Mouse (Mus musculus) neural tube, embryonic 12.5 days (tissue): Measurements from ENCODE around the gene Uba52. TPM values are rescaled to one million over a fixed set of nuclear protein-coding genes. Genes with fewer than 3 reads are reported as not detected.
A peak's percentile ranks its signal among the peaks of the same experiment; 100 is the strongest.

Source experiments
- ATAC-seq: fragments of 200-750 bp; cut with Nextera tagmentation; 2 replicates; pipeline ENCODE4 v1.8.0; 2017; ENCODE audit warnings: low read depth, mild to moderate bottlenecking, moderate TSS enrichment, moderate library complexity; ENCODE audit not compliant: low FRiP score
- H3K27ac ChIP-seq: fragments of 300-500 bp; sonication (generic); 2 replicates; pipeline ENCODE4 v1.5.1; 2016
- H3K27me3 ChIP-seq: fragments of 300-500 bp; sonication (generic); replicated peaks from 2 replicates; pipeline ENCODE4 v1.6.1; 2016; ENCODE audit warnings: mild to moderate bottlenecking
- H3K36me3 ChIP-seq: fragments of 300-500 bp; sonication (generic); 2 replicates; pipeline ENCODE4 v1.6.1; 2016; ENCODE audit warnings: mild to moderate bottlenecking
- H3K4me1 ChIP-seq: fragments of 300-500 bp; sonication (generic); 2 replicates; pipeline ENCODE4 v1.6.1; 2016
- H3K4me2 ChIP-seq: fragments of 300-500 bp; sonication (generic); replicated peaks from 2 replicates; pipeline ENCODE4 v1.6.1; 2016; ENCODE audit warnings: mild to moderate bottlenecking
- H3K4me3 ChIP-seq: fragments of 300-500 bp; sonication (generic); 2 replicates; pipeline ENCODE4 v1.5.1; 2016
- H3K9ac ChIP-seq: fragments of 300-500 bp; sonication (generic); 2 replicates; pipeline ENCODE4 v1.6.1; 2016; ENCODE audit warnings: mild to moderate bottlenecking
- H3K9me3 ChIP-seq: fragments of 300-500 bp; sonication (generic); 2 replicates; pipeline ENCODE4 v1.6.1; 2016; ENCODE audit warnings: mild to moderate bottlenecking
- WGBS: fragments of 180-500 bp; shearing (Covaris S2); methylation state at CpG from one replicate; pipeline ENCODE4 v1.1.7; 2016; 5-methylcytosine and 5-hydroxymethylcytosine counted together
- polyA plus RNA-seq: library from polyadenylated mRNA; unstranded; fragments of >200 nt; fragmentation: Nextera tagmentation; extraction: Ambion mirVana; gene quantifications from 2 replicates; pipeline ENCODE4 v1.2.1, GENCODE M21; 2016

Gene Uba52
- polyA plus RNA-seq, 1 experiment from 2014 or later: 781 TPM

- no peaks in the 10 kb centered on the region for H3K36me3 ChIP-seq
- H3K9me3 ChIP-seq: no peaks in the 10 kb centered on the region
- no peak overlapping the region for H3K4me3 ChIP-seq
- H3K9ac ChIP-seq: no peak overlapping the region
- peaks cover 85% of the 10 kb centered on the region for H3K27me3 ChIP-seq
- no peak for ATAC-seq
- H3K4me1 ChIP-seq: peaks cover 31% of the 10 kb centered on the region
- WGBS: 8% methylated on average over 39 of the region's 39 CpGs
- H3K27ac ChIP-seq: no peak overlapping the region
- H3K4me2 ChIP-seq: peak overlapping the region; percentile 32
Measured at GRCm38 (mm10) chr8:70500386-70501301, 10.0 kb downstream of the Uba52 start.

DNA sequence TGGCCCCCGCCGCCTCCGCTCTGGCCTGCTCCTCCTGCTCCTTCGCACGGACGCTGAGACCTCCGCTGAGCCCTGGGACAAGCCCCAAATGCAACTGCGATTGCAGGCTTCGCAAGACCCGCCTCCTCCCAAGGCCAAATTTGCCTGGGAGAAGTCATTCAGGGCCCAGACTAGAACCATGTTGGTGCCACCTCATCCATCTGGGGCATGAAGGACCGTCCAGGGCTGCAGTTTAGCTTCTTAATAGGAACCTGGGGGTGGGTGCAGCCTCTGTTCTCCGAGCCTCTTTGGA is 14.9 kb downstream of the Uba52 start:
- Histone ChIP-seq H3K9me3 (no peaks in the 10 kb centered on the region), H3K9ac (no peak overlapping the region), H3K27ac (no peak overlapping the region), H3K4me2 (peak overlapping the region; percentile 23; the same call in 1 of the 2 replicates), H3K36me3 (no peaks in the 10 kb centered on the region), H3K4me3 (peak overlapping the region; percentile 17), H3K27me3 (peaks cover 99% of the 10 kb centered on the region), H3K4me1 (peaks cover 38% of the 10 kb centered on the region)
- WGBS: 5% methylated on average over 12 of the region's 12 CpGs
- ATAC-seq: no peak

- Histone ChIP-seq H3K4me1 (peaks cover 38% of the 10 kb centered on the region), H3K27me3 (peaks cover 99% of the 10 kb centered on the region), H3K9ac (no peak overlapping the region), H3K27ac (no peak overlapping the region), H3K4me2 (peak overlapping the region; percentile 23; the same call in 1 of the 2 replicates), H3K4me3 (peak overlapping the region; percentile 17), H3K9me3 (no peaks in the 10 kb centered on the region), H3K36me3 (no peaks in the 10 kb centered on the region)
- ATAC-seq: no peak
- WGBS: 2% methylated on average over 21 of the region's 21 CpGs
Measured at GRCm38 (mm10) chr8:70495001-70495770, 15.4 kb downstream of the Uba52 start.

DNA sequence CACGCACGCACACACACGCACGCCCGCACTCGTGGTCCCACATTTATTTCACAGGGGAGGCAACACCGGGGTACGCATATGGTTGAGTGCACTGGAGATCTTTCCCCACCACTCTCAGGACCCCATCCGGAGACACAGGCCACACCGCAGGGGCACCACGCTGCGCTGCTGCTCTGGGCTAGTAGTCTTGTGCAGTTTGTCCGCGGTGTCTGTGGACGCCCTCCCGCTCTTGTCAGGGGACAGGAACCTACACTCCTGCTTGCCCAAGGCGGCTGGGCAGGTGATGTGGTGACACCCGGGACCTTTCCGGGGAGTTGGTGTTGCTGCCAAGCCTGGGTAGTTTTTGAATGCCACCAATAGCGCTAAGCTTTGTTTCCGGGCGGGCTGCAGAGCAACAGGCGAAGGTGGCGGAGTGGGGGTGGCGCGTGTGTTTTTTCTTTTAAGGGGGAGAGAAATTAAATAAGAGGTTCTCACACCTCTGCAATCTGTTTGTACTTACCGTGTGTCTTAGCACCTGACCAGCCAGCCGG is 16.1 kb downstream of the Uba52 start:
- H3K36me3 ChIP-seq: no peaks in the 10 kb centered on the region
- peak overlapping the region; percentile 31; the same call in 1 of the 2 replicates for H3K4me3 ChIP-seq
- no peak overlapping the region for H3K9ac ChIP-seq
- no peak overlapping the region for H3K27ac ChIP-seq
- H3K9me3 ChIP-seq: no peaks in the 10 kb centered on the region
- H3K4me2 ChIP-seq: peak overlapping the region; percentile 60
- 2% methylated on average over 28 of the region's 28 CpGs for WGBS
- peaks cover 99% of the 10 kb centered on the region for H3K27me3 ChIP-seq
- H3K4me1 ChIP-seq: peaks cover 42% of the 10 kb centered on the region
- ATAC-seq: no peak

DNA sequence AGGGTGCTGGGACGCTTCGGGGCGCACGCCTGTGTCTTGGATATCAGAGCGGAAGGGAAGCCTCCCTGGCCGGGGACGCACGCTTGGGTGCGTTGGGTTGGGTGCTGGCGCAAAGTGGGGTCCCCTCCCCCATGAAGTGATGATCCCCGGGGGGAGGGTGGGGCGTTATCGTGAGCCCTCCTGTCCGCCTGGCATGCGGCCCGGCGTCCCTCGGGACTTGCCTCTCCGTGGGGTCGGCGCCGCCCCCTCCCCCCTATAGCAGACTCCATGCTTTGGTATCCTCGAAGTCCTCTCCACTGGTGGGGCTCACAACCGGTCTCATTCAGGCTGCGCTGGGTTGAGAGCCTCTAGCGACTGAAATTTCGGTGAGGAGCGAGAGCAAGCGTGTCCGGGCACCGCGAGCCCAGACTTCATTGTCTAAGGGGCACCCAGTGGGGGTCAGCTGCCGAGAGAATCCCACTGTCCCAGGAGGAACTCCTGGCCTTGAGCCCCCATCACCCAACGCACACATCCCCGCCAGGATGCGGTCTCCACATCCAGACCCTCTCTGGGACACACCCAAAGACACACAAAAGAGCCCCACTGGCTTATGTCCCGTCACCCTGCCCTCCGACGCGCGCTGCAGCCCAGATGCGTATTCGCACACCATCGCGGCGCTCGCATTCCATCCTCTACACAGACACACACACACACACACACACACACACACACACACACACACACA is 16.7 kb downstream of the Uba52 start:
- peaks cover 99% of the 10 kb centered on the region for H3K27me3 ChIP-seq
- WGBS: under 1% methylated on average over 47 of the region's 47 CpGs
- 0 out of 2 replicates have a peak overlapping the region, but pooled peaks have one; percentile 5 for H3K9ac ChIP-seq
- peak overlapping the region; percentile 60 for H3K4me2 ChIP-seq
- H3K4me1 ChIP-seq: peaks cover 47% of the 10 kb centered on the region
- no peak overlapping the region for H3K27ac ChIP-seq
- no peak for ATAC-seq
- no peaks in the 10 kb centered on the region for H3K9me3 ChIP-seq
- H3K36me3 ChIP-seq: no peaks in the 10 kb centered on the region
- peak overlapping the region; percentile 31; the same call in 1 of the 2 replicates for H3K4me3 ChIP-seq

DNA sequence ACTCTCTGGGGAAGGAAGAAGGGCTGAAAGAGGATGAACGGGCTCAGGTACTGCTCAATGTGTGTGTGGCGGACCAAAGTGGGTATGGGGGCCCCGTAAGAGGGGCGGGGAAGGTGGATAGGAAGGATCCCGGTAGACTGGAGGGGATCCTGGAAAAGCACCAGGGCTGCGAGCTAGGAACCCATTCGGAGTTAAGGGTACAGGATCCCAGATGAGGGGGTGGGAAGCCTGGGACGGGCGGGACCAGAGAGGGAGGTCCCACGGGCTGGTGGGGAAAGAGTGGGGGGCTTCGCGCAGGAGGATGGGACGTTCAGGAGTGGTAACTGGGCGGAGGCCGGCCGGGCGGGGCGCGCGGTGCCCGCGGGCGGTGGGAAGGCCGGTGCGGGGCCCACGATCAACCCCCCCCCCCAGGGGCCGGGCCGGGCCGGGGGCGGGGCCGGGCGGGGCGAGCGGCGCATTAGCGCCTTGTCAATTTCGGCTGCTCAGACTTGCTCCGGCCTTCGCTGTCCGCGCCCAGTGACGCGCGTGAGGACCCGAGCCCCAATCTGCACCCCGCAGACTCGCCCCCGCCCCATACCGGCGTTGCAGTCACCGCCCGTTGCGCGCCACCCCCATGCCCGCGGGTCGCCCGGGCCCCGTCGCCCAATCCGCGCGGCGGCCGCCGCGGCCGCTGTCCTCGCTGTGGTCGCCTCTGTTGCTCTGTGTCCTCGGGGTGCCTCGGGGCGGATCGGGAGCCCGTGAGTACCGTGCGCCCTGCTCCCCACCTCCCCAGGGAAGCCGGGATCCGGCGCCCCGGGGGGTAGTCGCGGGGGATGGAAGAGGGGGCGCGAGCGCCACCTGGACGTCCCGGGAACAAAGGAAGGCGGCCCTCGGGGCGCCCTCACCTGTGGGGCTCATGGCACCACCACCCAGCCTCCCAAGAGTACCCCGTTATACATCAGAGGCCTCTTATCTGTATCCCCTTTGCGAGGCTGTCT is 17.6 kb downstream of the Uba52 start, which contains the start of gene Crlf1:
Crlf1 (plus strand) TSS at position 495 of the 977 bp plus-strand sequence.
- H3K27ac ChIP-seq: no peak within 1 kb of the TSS
- H3K9ac ChIP-seq: peak within 1 kb of the TSS; percentile 36

GRCm38 (mm10) chr8:70490880-70491495 is 19.6 kb downstream of the Uba52 start:
- Histone ChIP-seq H3K4me3 (no peak overlapping the region), H3K4me2 (no peak overlapping the region; the same call in 1 of the 2 replicates), H3K9me3 (no peaks in the 10 kb centered on the region), H3K4me1 (peaks cover 62% of the 10 kb centered on the region), H3K27me3 (peaks cover 100% of the 10 kb centered on the region), H3K27ac (no peak overlapping the region), H3K9ac (no peak overlapping the region), H3K36me3 (no peaks in the 10 kb centered on the region)
- 2% methylated on average over 20 of the region's 20 CpGs for WGBS
- no peak for ATAC-seq

More for the DNA sequence above, 17.6 kb downstream of the Uba52 start, which contains the start of gene Crlf1:
- Histone ChIP-seq H3K4me1 (peaks cover 55% of the 10 kb centered on the region), H3K9me3 (no peaks in the 10 kb centered on the region), H3K4me2 (peak within 1 kb of the TSS; percentile 60), H3K27me3 (peaks cover 99% of the 10 kb centered on the region), H3K36me3 (no peaks in the 10 kb centered on the region), H3K4me3 (peak within 1 kb of the TSS; percentile 31)
- WGBS: under 1% methylated on average over 72 of the region's 93 CpGs
- ATAC-seq: peak; percentile 14; the same call in 1 of the 2 replicates

DNA sequence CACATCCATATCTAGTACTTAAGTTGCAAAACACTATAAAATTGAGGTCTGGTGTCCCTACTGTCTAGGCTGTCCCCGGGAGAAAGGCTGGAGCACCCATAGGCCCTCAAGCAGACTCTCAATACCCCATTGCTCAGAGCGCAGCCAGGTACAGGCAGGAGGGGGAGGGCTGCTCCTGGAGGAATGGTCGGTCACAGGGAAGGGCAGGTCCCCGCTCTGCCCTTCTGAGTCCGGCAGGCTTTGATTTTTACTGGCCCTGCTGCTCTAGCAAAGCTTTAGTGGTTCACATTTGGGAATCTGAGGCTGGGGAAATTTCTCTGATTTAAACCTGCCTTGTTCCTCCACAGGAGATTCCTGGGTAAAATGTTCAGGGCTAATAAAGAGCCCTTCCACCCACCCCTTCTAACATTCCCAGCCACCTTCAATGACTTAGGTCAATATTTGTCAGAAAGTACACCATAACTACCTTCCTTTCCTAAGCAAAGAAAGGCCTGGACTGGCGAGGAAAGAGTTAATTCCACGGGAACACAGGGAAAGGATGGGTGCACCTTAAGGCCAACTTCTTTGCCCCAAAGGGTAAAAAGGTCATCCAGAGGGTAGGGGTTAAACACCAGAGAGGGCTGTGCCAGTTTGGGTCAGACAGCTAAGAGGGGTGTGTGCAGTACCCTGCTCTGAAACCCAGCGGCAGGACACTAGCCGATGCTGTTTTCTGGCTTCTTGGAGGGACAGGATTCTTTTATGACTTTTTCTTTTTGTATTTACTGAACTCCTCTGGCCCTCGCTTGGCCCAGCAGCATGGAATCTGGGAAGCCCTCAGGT is 20.3 kb downstream of the Uba52 start:
- Histone ChIP-seq H3K27me3 (peaks cover 100% of the 10 kb centered on the region), H3K9ac (no peak overlapping the region), H3K4me1 (peaks cover 57% of the 10 kb centered on the region), H3K4me3 (no peak overlapping the region), H3K9me3 (no peaks in the 10 kb centered on the region), H3K27ac (no peak overlapping the region), H3K4me2 (no peak overlapping the region), H3K36me3 (no peaks in the 10 kb centered on the region)
- ATAC-seq: no peak
- WGBS: 7% methylated on average over 10 of the region's 10 CpGs

- H3K4me3 ChIP-seq: peak overlapping the region; percentile 19; the same call in 1 of the 2 replicates
- H3K9ac ChIP-seq: no peak overlapping the region
- H3K4me2 ChIP-seq: peak overlapping the region; percentile 66
- no peaks in the 10 kb centered on the region for H3K36me3 ChIP-seq
- peaks cover 51% of the 10 kb centered on the region for H3K4me1 ChIP-seq
- H3K27me3 ChIP-seq: peaks cover 100% of the 10 kb centered on the region
- no peak overlapping the region for H3K27ac ChIP-seq
- H3K9me3 ChIP-seq: no peaks in the 10 kb centered on the region
- 1% methylated on average over 34 of the region's 41 CpGs for WGBS
- ATAC-seq: no peak
Measured at GRCm38 (mm10) chr8:70489576-70489975, 21.0 kb downstream of the Uba52 start.

DNA sequence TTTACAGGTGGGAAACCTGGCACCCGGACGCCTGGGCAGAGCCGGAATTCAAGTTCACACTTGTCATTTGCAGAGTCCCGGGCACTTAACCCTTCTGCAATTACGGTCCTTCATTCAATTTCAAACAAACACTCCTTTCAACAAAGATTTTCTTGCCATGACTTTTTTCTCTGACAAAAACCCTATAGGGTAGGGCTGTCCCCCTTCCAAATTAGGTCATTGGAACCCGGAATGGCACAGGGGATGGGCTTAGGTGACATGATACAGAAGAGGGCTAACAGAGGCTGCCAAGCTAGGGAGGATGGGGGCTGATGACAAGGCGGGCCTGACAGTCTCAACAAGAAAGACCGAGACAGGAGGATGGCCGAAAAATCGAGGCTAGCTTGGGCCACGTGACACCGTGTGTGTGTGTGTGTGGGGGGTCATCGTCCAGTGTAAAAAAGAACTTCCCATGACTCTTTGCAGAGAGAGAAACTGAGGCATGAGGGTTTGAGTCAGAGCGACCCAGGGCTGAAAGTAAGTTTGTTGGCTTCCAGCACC is 21.6 kb downstream of the Uba52 start:
- Histone ChIP-seq H3K36me3 (no peaks in the 10 kb centered on the region), H3K9ac (no peak overlapping the region), H3K4me3 (peak overlapping the region; percentile 27), H3K27me3 (peaks cover 100% of the 10 kb centered on the region), H3K4me2 (peak overlapping the region; percentile 66), H3K27ac (no peak overlapping the region), H3K4me1 (peaks cover 46% of the 10 kb centered on the region), H3K9me3 (no peaks in the 10 kb centered on the region)
- no peak for ATAC-seq
- WGBS: 1% methylated on average over 14 of the region's 14 CpGs
